Mouse (Mus musculus): ENCODE measurements around the gene Zfp710. TPM values are rescaled to one million over a fixed set of nuclear protein-coding genes. Genes with fewer than 3 reads are reported as not detected.

Gene Zfp710
- polyA plus RNA-seq, 1 experiment = 5.3 TPM

DNA sequence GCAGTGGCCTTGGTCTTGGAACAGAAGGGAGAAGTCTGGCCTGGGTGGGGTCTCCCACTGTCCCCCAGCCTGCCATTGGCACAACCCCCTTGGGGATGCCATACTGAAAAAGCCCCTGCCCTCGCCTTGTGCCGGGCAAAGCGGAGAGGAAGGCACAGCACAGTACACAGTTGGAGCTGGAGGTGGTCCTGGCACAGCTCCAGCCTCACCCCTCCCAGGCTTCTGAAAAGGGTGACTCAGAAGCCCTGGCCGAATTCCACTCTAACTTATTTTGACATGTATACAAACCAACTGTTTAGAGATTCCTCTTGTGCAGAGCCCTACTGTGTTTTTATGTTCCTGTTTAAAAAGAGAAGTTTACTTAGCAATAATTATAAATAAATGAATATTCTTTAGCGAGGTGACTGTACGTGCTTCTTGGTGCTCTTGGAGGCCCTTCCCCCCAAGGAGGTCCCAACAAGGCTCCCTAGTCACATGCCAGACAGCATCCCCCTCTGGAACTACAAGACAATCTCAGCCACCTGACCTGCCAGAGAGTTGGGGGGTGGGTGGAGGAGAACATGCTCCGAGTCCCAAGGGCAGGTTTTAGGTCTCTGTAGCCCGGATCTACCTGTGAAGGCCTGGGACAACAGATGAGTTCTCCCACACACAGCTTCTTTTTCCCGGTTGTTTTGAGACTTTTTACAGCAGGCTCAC lies 67.9 kb downstream of the Zfp710 start:
- Histone ChIP-seq H3K79me2 (ENCODE audit: control insufficient read depth, insufficient read depth) (no peaks in the 10 kb centered on the region), H3K27me3 (ENCODE audit: control insufficient read depth, insufficient read depth, insufficient read length) (no peaks in the 10 kb centered on the region), H3K4me3 (no peak overlapping the region), H3ac (ENCODE audit: control insufficient read depth, insufficient read length) (no peak overlapping the region), H3K4me2 (ENCODE audit: low read depth) (peak overlapping the region; percentile 22), H3K36me3 (ENCODE audit: control insufficient read depth, insufficient read depth) (peaks cover 8% of the 10 kb centered on the region)
- TF ChIP-seq TCF12 (IDR thresholded peaks at IDR 0.05; ENCODE audit: insufficient read depth, poor library complexity, severe bottlenecking) (no peak), MYOD1 (IDR thresholded peaks at IDR 0.05; ENCODE audit: control insufficient read depth in 1 of 3, insufficient read length in 2 of 3, low read depth in 2 of 3) (no peak), REST (IDR thresholded peaks at IDR 0.05; ENCODE audit: insufficient read depth, insufficient read length) (no peak)

- no peak overlapping the region for H3ac ChIP-seq (ENCODE audit: control insufficient read depth, insufficient read length)
- TF ChIP-seq TCF3 (IDR thresholded peaks at IDR 0.05; ENCODE audit: insufficient read length, low read depth) (no peak), REST (IDR thresholded peaks at IDR 0.05; ENCODE audit: insufficient read depth, insufficient read length) (no peak), MYOD1 (IDR thresholded peaks at IDR 0.05; ENCODE audit: control insufficient read depth in 1 of 3, insufficient read length in 2 of 3, low read depth in 2 of 3) (no peak), POLR2AphosphoS2 (IDR thresholded peaks at IDR 0.05; ENCODE audit: insufficient read length, low read depth) (no peak), USF1 (IDR thresholded peaks at IDR 0.05; ENCODE audit: low read depth) (no peak), E2F4 (IDR thresholded peaks at IDR 0.05; ENCODE audit: insufficient read depth) (no peak), CEBPB (IDR thresholded peaks at IDR 0.05; ENCODE audit: insufficient read depth, poor library complexity, severe bottlenecking) (no peak), MYOG (IDR thresholded peaks at IDR 0.05; ENCODE audit: control insufficient read depth in 1 of 3, insufficient read depth in 1 of 3, insufficient read length in 2 of 3, low read depth in 2 of 3) (no peak), TCF12 (IDR thresholded peaks at IDR 0.05; ENCODE audit: insufficient read depth, poor library complexity, severe bottlenecking) (no peak), SRF (IDR thresholded peaks at IDR 0.05; ENCODE audit: control insufficient read depth, insufficient read length, low read depth) (no peak), POLR2A (IDR thresholded peaks at IDR 0.05; ENCODE audit: insufficient read length, low read depth) (no peak), MAX (IDR thresholded peaks at IDR 0.05; ENCODE audit: low read depth) (no peak)
- no peaks in the 10 kb centered on the region for H3K27me3 ChIP-seq (ENCODE audit: control insufficient read depth, insufficient read depth, insufficient read length)
- H3K4me3 ChIP-seq = no peak overlapping the region
- no peak overlapping the region for H3K4me2 ChIP-seq (ENCODE audit: low read depth)
- H3K36me3 ChIP-seq (ENCODE audit: control insufficient read depth, insufficient read depth) = peaks cover 8% of the 10 kb centered on the region
- no peaks in the 10 kb centered on the region for H3K79me2 ChIP-seq (ENCODE audit: control insufficient read depth, insufficient read depth)
Observed at GRCm38 (mm10) chr7:80094481-80094880, 69.9 kb downstream of the Zfp710 start.

DNA sequence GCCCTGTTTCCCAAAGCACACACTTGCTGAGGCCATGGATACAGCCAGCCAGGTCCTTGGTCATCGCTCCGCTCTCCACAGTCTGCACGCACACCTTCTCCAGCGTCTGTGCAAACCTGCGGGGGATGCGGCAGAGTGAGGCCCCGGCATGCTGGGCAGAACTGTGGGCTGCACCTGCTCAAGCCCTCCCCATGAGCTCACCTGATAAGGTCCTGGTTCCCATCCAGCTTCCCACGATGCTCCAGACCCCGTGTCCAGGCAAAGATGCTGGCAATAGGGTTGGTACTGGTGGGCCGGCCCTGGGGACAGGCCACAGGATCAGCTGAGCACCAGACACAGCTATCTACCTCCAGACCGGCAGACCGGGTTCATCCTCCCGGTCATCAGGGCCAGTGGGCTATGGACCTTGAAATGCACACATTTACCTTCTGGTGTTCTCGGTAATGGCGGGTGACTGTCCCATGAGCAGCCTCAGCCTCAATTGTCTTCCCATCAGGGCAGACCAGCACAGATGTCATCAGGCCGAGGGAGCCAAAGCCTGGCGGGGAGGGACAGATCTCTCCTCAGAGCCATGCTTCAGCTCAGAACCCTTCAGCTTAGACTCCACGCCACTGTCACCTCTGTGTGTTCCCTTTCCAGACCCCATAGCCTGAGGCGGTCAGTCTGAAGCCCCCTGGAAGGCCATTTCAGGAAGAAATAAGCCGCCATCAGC lies 71.1 kb downstream of the Zfp710 start:
- Histone ChIP-seq H3ac (ENCODE audit: control insufficient read depth, insufficient read length) (no peak overlapping the region), H3K27me3 (ENCODE audit: control insufficient read depth, insufficient read depth, insufficient read length) (no peaks in the 10 kb centered on the region), H3K4me3 (no peak overlapping the region), H3K4me2 (ENCODE audit: low read depth) (no peak overlapping the region), H3K79me2 (ENCODE audit: control insufficient read depth, insufficient read depth) (no peaks in the 10 kb centered on the region), H3K36me3 (ENCODE audit: control insufficient read depth, insufficient read depth) (peaks cover 10% of the 10 kb centered on the region)
- no peak for TF ChIP-seq SRF (IDR thresholded peaks at IDR 0.05; ENCODE audit: control insufficient read depth, insufficient read length, low read depth)
- no peak for TF ChIP-seq TCF12 (IDR thresholded peaks at IDR 0.05; ENCODE audit: insufficient read depth, poor library complexity, severe bottlenecking)
- TF ChIP-seq POLR2AphosphoS2 (IDR thresholded peaks at IDR 0.05; ENCODE audit: insufficient read length, low read depth) = no peak
- TF ChIP-seq REST (IDR thresholded peaks at IDR 0.05; ENCODE audit: insufficient read depth, insufficient read length) = no peak
- TF ChIP-seq CEBPB (IDR thresholded peaks at IDR 0.05; ENCODE audit: insufficient read depth, poor library complexity, severe bottlenecking) = no peak
- TF ChIP-seq E2F4 (IDR thresholded peaks at IDR 0.05; ENCODE audit: insufficient read depth) = no peak
- TF ChIP-seq USF1 (IDR thresholded peaks at IDR 0.05; ENCODE audit: low read depth) = no peak
- no peak for TF ChIP-seq MAX (IDR thresholded peaks at IDR 0.05; ENCODE audit: low read depth)
- TF ChIP-seq MYOG (IDR thresholded peaks at IDR 0.05; ENCODE audit: control insufficient read depth in 1 of 3, insufficient read depth in 1 of 3, insufficient read length in 2 of 3, low read depth in 2 of 3) = no peak
- no peak for TF ChIP-seq TCF3 (IDR thresholded peaks at IDR 0.05; ENCODE audit: insufficient read length, low read depth)

DNA sequence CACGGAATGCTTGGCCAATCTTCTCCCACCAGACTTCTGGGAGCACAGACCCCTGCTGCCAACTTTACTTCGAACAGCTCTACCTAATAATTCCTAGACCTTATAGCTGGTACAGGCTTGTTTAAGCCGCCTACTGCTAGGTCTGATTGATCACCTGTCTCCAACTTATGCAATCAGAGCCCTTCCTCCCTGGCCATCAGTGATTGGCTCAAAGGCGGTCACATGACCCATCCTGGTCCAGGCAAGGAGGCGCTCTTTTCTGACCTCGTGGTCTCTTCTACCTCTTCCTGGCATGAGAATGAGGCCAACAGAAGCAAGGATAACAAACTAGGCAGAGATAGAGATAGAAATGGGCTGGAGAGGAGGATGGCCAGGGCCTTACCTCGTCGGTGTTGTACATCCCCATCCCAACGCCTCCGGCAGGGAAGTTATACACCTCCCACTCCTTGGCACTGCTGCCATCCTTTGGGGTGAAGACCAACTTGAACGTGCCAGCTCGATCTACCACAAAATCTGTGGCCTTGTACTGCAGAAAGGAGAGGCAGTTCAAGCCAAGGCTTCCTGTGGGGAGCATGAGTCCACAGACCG lies 73.9 kb downstream of the Zfp710 start:
- TF ChIP-seq TCF12 (IDR thresholded peaks at IDR 0.05; ENCODE audit: insufficient read depth, poor library complexity, severe bottlenecking) = no peak
- TF ChIP-seq POLR2AphosphoS2 (IDR thresholded peaks at IDR 0.05; ENCODE audit: insufficient read length, low read depth) = no peak
- no peak for TF ChIP-seq CEBPB (IDR thresholded peaks at IDR 0.05; ENCODE audit: insufficient read depth, poor library complexity, severe bottlenecking)
- peak; percentile 43 for TF ChIP-seq USF1 (IDR thresholded peaks at IDR 0.05; ENCODE audit: low read depth)
- TF ChIP-seq MAX (IDR thresholded peaks at IDR 0.05; ENCODE audit: low read depth) = no peak
- Histone ChIP-seq H3K4me3 (no peak overlapping the region), H3K36me3 (ENCODE audit: control insufficient read depth, insufficient read depth) (peaks cover 13% of the 10 kb centered on the region), H3K27me3 (ENCODE audit: control insufficient read depth, insufficient read depth, insufficient read length) (no peaks in the 10 kb centered on the region), H3K4me2 (ENCODE audit: low read depth) (no peak overlapping the region), H3K79me2 (ENCODE audit: control insufficient read depth, insufficient read depth) (no peaks in the 10 kb centered on the region), H3ac (ENCODE audit: control insufficient read depth, insufficient read length) (no peak overlapping the region)

- peaks cover 39% of the 10 kb centered on the region for H3K79me2 ChIP-seq (ENCODE audit: control insufficient read depth, insufficient read depth)
- no peak overlapping the region for H3K4me2 ChIP-seq (ENCODE audit: low read depth)
- no peak overlapping the region for H3K4me3 ChIP-seq
- H3K36me3 ChIP-seq (ENCODE audit: control insufficient read depth, insufficient read depth) = peaks cover 13% of the 10 kb centered on the region
- no peak for TF ChIP-seq E2F4 (IDR thresholded peaks at IDR 0.05; ENCODE audit: insufficient read depth)
- no peak for TF ChIP-seq MYOG (IDR thresholded peaks at IDR 0.05; ENCODE audit: control insufficient read depth in 1 of 3, insufficient read depth in 1 of 3, insufficient read length in 2 of 3, low read depth in 2 of 3)
- TF ChIP-seq TCF3 (IDR thresholded peaks at IDR 0.05; ENCODE audit: insufficient read length, low read depth) = no peak
- no peak for TF ChIP-seq SRF (IDR thresholded peaks at IDR 0.05; ENCODE audit: control insufficient read depth, insufficient read length, low read depth)
- TF ChIP-seq TCF12 (IDR thresholded peaks at IDR 0.05; ENCODE audit: insufficient read depth, poor library complexity, severe bottlenecking) = no peak
- TF ChIP-seq POLR2A (IDR thresholded peaks at IDR 0.05; ENCODE audit: insufficient read length, low read depth) = no peak
- no peak for TF ChIP-seq POLR2AphosphoS2 (IDR thresholded peaks at IDR 0.05; ENCODE audit: insufficient read length, low read depth)
- TF ChIP-seq MYOD1 (IDR thresholded peaks at IDR 0.05; ENCODE audit: control insufficient read depth in 1 of 3, insufficient read length in 2 of 3, low read depth in 2 of 3) = no peak
- no peak for TF ChIP-seq USF1 (IDR thresholded peaks at IDR 0.05; ENCODE audit: low read depth)
- no peak for TF ChIP-seq MAX (IDR thresholded peaks at IDR 0.05; ENCODE audit: low read depth)
- no peak overlapping the region for H3ac ChIP-seq (ENCODE audit: control insufficient read depth, insufficient read length)
- H3K27me3 ChIP-seq (ENCODE audit: control insufficient read depth, insufficient read depth, insufficient read length) = no peaks in the 10 kb centered on the region
Observed at GRCm38 (mm10) chr7:80103335-80103734, 78.7 kb downstream of the Zfp710 start.

All from myocyte (in vitro differentiated cells).